Mouse (Mus musculus) kidney, postnatal 4 days (tissue): ENCODE data around the gene Tnks1bp1.

ENCODE experiments used
- DNase-seq, 2 experiments: peaks; one replicate each; pipeline ENCODE4 v3.0.0; 2021; ENCODE audit warnings: mixed read lengths in 2 of 2

Gene Tnks1bp1

GRCm38 (mm10) chr2:85043623-85044022 lies 4.2 kb upstream of the Tnks1bp1 start:
- DNase-seq = no peak

- DNase-seq = no peak
Observed at GRCm38 (mm10) chr2:85046222-85046621, 1.6 kb upstream of the Tnks1bp1 start.

- peak in 1 of 2 experiments; percentile 38 for DNase-seq
Observed at GRCm38 (mm10) chr2:85047081-85047480, 741 bp upstream of the Tnks1bp1 start.

GRCm38 (mm10) chr2:85048168-85048751 lies 438 bp downstream of the Tnks1bp1 start:
- DNase-seq = peak; percentile 81 to 88

GRCm38 (mm10) chr2:85049277-85049676 lies 1.5 kb downstream of the Tnks1bp1 start:
- DNase-seq = peak in 1 of 2 experiments; percentile 33

- DNase-seq = peak; percentile 72 to 81
Observed at GRCm38 (mm10) chr2:85050001-85050634, 2.3 kb downstream of the Tnks1bp1 start.

GRCm38 (mm10) chr2:85050746-85051145 lies 2.9 kb downstream of the Tnks1bp1 start:
- peak; percentile 53 to 63 for DNase-seq

- no peak for DNase-seq
Observed at GRCm38 (mm10) chr2:85053192-85053816, 5.5 kb downstream of the Tnks1bp1 start.

- peak in 1 of 2 experiments; percentile 58 for DNase-seq
Observed at GRCm38 (mm10) chr2:85056711-85057110, 8.9 kb downstream of the Tnks1bp1 start.

- no peak for DNase-seq
Observed at GRCm38 (mm10) chr2:85059677-85060076, 11.9 kb downstream of the Tnks1bp1 start.

GRCm38 (mm10) chr2:85060591-85061060 lies 12.8 kb downstream of the Tnks1bp1 start:
- peak; percentile 72 to 79 for DNase-seq

GRCm38 (mm10) chr2:85061107-85061541 lies 13.3 kb downstream of the Tnks1bp1 start:
- peak; percentile 50 to 67 for DNase-seq

- no peak for DNase-seq
Observed at GRCm38 (mm10) chr2:85065141-85065875, 17.5 kb downstream of the Tnks1bp1 start.

- no peak for DNase-seq
Observed at GRCm38 (mm10) chr2:85066937-85067336, 19.1 kb downstream of the Tnks1bp1 start.

GRCm38 (mm10) chr2:85067903-85068625 lies 20.2 kb downstream of the Tnks1bp1 start:
- no peak for DNase-seq

GRCm38 (mm10) chr2:85068626-85069025 lies 20.8 kb downstream of the Tnks1bp1 start:
- no peak for DNase-seq

- DNase-seq = no peak
Observed at GRCm38 (mm10) chr2:85070086-85070485, 22.3 kb downstream of the Tnks1bp1 start.

GRCm38 (mm10) chr2:85071921-85072320 lies 24.1 kb downstream of the Tnks1bp1 start:
- DNase-seq = no peak

- no peak for DNase-seq
Observed at GRCm38 (mm10) chr2:85073751-85074150, 25.9 kb downstream of the Tnks1bp1 start.

- DNase-seq = peak; percentile 59 to 65
Observed at GRCm38 (mm10) chr2:85088716-85089646, 41.2 kb downstream of the Tnks1bp1 start.

- DNase-seq = no peak
Observed at GRCm38 (mm10) chr2:85091325-85091724, 43.5 kb downstream of the Tnks1bp1 start.
